Mouse (Mus musculus): Measurements from ENCODE around the gene Cdc42.

- TF ChIP-seq CTCF (IDR thresholded peaks at IDR 0.05; ENCODE audit: control insufficient read depth, insufficient read depth, insufficient read length) (no peak), MYOG (IDR thresholded peaks at IDR 0.05; ENCODE audit: control insufficient read depth, extremely low read depth, insufficient read length) (no peak), MAX (IDR thresholded peaks at IDR 0.05) (no peak), CEBPB (IDR thresholded peaks at IDR 0.05; ENCODE audit: low read depth) (no peak), MYOD1 (IDR thresholded peaks at IDR 0.05; ENCODE audit: control insufficient read depth, insufficient read length, low read depth) (no peak)
Measured at GRCm38 (mm10) chr4:137345790-137346189, 11.7 kb downstream of the Cdc42 start.

All from C2C12 (cell line).